Mouse (Mus musculus) lung, postnatal 10 days (tissue): ENCODE results near the gene Chst10.

Source experiments
- DNase-seq: peaks from one replicate; pipeline ENCODE4 v3.0.0; 2021

The Chst10 gene

GRCm38 (mm10) chr1:38864341-38864740, 33.6 kb downstream of the Chst10 start:
- no peak for DNase-seq

GRCm38 (mm10) chr1:38862213-38862612, 35.7 kb downstream of the Chst10 start:
- no peak for DNase-seq

GRCm38 (mm10) chr1:38860867-38861524, 37.0 kb downstream of the Chst10 start:
- no peak for DNase-seq

GRCm38 (mm10) chr1:38860207-38860606, 37.8 kb downstream of the Chst10 start:
- no peak for DNase-seq

- peak; percentile 38 for DNase-seq
These were observed 41.8 kb downstream of the Chst10 start for GRCm38 (mm10) chr1:38856196-38856595.

GRCm38 (mm10) chr1:38852250-38852649, 45.7 kb downstream of the Chst10 start:
- no peak for DNase-seq

GRCm38 (mm10) chr1:38850650-38851049, 47.3 kb downstream of the Chst10 start:
- no peak for DNase-seq

- no peak for DNase-seq
These were observed 49.3 kb downstream of the Chst10 start for GRCm38 (mm10) chr1:38848451-38849289.

- no peak for DNase-seq
These were observed 50.0 kb downstream of the Chst10 start for GRCm38 (mm10) chr1:38847975-38848374.

- no peak for DNase-seq
These were observed 54.7 kb downstream of the Chst10 start for GRCm38 (mm10) chr1:38843275-38843674.

GRCm38 (mm10) chr1:38842861-38843260, 55.1 kb downstream of the Chst10 start:
- no peak for DNase-seq

- no peak for DNase-seq
These were observed 58.0 kb downstream of the Chst10 start for GRCm38 (mm10) chr1:38839944-38840343.

- peak; percentile 4 for DNase-seq
These were observed 61.5 kb downstream of the Chst10 start, which contains the start of gene Lonrf2 for GRCm38 (mm10) chr1:38836477-38836872. Gene Lonrf2 (minus strand): TSS chr1:38836711.

GRCm38 (mm10) chr1:38835568-38836476, 62.1 kb downstream of the Chst10 start:
- peak; percentile 8 for DNase-seq

- peak; percentile 9 for DNase-seq
These were observed 63.1 kb downstream of the Chst10 start for GRCm38 (mm10) chr1:38834899-38835298.

- DNase-seq, result no peak
These were observed 73.0 kb downstream of the Chst10 start for GRCm38 (mm10) chr1:38824926-38825325.

- DNase-seq, result no peak
These were observed 74.1 kb downstream of the Chst10 start for GRCm38 (mm10) chr1:38823851-38824250.

GRCm38 (mm10) chr1:38819691-38820090, 78.3 kb downstream of the Chst10 start:
- DNase-seq, result no peak

- no peak for DNase-seq
These were observed 80.3 kb downstream of the Chst10 start for GRCm38 (mm10) chr1:38817671-38818070.

- no peak for DNase-seq
These were observed 80.7 kb downstream of the Chst10 start for GRCm38 (mm10) chr1:38817268-38817667.

GRCm38 (mm10) chr1:38816306-38816705, 81.7 kb downstream of the Chst10 start:
- DNase-seq, result no peak
